Mouse (Mus musculus): ENCODE data around the gene Tsc22d2.
"Not testable (repeated sequence)": the region's sequence is repeated elsewhere in the genome, so short reads cannot be mapped to it uniquely, and the experiment has no call there.

Tsc22d2 gene

GRCm38 (mm10) chr3:58428861-58429260, 14.3 kb downstream of the Tsc22d2 start:
- no peak for DNase-seq (ENCODE audit: low read depth, low spot score)

- no peak for DNase-seq (ENCODE audit: low read depth, low spot score)
These were observed 19.9 kb downstream of the Tsc22d2 start for GRCm38 (mm10) chr3:58434414-58434813.

GRCm38 (mm10) chr3:58448230-58448629, 33.7 kb downstream of the Tsc22d2 start:
- DNase-seq (ENCODE audit: low read depth, low spot score), result peak; percentile 1

DNA sequence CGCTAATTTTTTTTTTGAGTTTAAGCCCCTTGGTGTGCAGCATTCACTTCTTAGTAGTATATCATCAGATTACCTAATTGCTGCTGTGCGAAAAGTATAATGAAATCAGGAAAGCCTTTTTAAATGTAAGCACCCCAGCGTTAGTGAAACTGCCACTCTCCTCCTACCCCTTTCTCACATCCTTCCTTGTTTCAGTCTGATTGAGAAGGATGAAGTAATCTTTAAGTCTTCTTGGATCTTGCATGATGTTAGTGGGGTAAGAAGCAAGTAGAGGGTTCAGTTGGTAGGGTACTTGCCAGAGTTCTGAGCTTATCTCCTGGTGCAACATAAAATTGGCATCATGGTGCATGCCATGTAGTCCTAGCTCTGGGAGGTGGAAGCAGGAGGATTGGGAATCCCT, 35.0 kb downstream of the Tsc22d2 start:
- no peak for DNase-seq (ENCODE audit: low read depth, low spot score)

DNA sequence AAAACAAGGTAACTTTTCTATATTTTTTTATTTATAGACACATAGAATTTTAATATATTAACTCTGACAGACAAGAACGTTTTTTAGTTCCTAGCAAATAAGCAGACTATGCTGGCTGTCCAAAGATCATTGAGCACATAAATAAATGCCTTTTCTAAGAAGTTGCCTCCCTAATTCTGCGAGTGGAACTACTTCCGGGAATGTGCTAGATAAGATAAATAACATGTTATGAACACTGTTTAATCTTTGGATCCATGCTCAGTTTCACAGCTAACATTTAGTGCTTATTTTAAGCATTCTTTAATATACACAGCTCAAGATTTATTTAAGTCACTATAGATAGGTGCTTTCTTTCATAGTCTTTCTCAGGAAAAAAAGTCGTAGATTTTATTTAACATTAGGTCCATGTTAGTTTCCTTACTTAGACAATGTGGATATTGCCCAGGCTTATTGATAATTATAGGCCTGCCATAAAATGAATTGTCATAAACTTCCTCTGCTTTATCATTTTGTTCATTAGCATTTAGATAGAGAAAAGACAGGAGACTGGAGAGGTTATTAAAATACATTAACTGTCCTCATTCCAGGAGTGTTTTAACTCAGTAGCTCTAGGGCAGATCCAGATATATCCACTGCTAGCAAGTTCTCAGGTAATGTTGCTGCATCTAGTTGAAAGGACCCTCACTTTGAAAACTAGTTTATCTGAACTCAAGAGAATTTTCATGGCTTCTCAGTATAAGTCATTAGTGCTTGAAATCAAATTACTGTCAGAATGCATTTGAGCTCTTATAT, 40.1 kb downstream of the Tsc22d2 start:
- DNase-seq (ENCODE audit: low read depth, low spot score), result no peak

GRCm38 (mm10) chr3:58455255-58455654, 40.7 kb downstream of the Tsc22d2 start:
- no peak for DNase-seq (ENCODE audit: low read depth, low spot score)

- no peak for DNase-seq (ENCODE audit: low read depth, low spot score)
These were observed 55.3 kb downstream of the Tsc22d2 start for GRCm38 (mm10) chr3:58469655-58470437.

DNA sequence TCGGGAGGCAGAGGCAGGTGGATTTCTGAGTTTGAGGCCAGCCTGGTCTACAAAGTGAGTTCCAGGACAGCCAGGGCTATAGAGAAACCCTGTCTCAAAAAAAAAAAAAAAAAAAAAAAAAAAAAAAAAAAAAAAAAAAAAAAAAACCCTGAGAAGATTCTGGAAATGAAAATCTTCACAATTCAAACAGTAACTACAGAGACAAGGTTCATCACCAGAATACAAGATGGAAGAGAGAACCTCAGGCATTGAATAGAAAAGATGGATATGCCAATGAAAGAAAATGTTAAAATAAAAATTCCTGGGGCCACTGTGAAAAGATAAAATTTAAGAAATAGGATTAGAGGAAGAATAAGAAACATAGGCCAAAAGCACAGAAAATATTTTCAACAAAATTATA, 60.8 kb downstream of the Tsc22d2 start:
- not testable (repeated sequence) for DNase-seq (ENCODE audit: low read depth, low spot score)

GRCm38 (mm10) chr3:58478755-58479455, 64.4 kb downstream of the Tsc22d2 start:
- no peak for DNase-seq (ENCODE audit: low read depth, low spot score)

DNA sequence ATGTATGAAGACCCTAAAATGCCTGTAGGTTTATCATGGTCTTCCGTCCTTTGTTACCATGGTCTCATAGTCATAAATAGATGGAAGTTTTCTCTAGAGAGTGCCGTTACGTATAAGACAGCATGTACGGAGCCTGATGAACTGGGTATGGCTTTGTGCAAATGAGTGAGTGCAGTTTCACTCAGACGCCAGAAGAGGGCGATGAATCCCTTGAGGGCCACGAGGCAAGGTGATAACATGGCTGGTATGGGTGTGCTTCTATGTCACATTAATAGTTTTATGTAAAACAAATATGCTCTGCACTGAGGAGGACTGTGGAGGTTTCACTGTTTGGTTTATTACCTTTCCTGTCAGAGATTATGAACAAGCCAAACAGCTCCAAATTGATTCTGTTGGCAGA, 71.4 kb downstream of the Tsc22d2 start:
- DNase-seq (ENCODE audit: low read depth, low spot score), result no peak

GRCm38 (mm10) chr3:58487121-58487520, 72.6 kb downstream of the Tsc22d2 start:
- DNase-seq (ENCODE audit: low read depth, low spot score), result no peak

- DNase-seq (ENCODE audit: low read depth, low spot score), result no peak
These were observed 73.7 kb downstream of the Tsc22d2 start for GRCm38 (mm10) chr3:58487999-58488775.

DNA sequence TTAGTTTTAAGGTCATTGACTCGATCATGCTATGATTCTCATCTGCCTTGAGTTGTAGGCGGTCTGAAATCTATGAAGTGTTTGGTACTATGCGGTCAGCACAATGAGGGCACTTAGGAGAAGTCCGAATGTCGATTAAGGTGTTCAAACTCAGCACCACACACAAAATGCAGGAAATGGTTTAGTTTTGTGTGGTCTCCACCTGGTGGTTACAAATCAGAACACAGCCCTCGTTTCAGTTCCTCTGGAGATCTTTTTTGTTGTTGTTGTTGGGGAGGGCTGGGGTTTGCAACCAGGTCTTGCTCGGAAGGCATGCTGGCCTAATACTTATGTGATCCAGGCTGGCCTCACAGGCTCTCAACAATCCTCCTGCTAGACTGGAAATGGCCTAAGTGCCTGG, 76.3 kb downstream of the Tsc22d2 start:
- DNase-seq (ENCODE audit: low read depth, low spot score), result no peak

- DNase-seq (ENCODE audit: low read depth, low spot score), result no peak
These were observed 79.1 kb downstream of the Tsc22d2 start for GRCm38 (mm10) chr3:58493621-58494020.

DNA sequence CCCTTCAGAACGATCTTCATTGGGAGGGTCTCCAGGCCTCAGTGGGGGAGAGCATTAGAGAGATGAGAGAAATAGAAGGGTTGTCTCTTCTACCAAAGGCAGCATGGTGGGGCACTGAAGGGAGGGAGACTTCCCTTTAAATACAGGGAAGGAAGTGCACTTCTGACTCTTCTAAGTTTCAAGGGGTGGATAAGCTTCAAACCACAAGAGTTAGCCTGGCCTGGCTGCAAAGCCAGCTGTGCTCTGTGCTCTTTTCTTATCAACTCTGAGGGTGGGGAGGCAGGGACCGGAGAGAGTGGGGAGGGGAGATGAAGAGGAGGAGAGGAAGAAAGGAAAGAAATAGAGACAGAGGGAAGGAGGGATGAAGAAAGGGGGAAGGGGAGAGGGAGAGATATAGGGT, 87.4 kb downstream of the Tsc22d2 start:
- no peak for DNase-seq (ENCODE audit: low read depth, low spot score)

GRCm38 (mm10) chr3:58503720-58504333, 89.3 kb downstream of the Tsc22d2 start:
- no peak for DNase-seq (ENCODE audit: low read depth, low spot score)

- no peak for DNase-seq (ENCODE audit: low read depth, low spot score)
These were observed 90.2 kb downstream of the Tsc22d2 start for GRCm38 (mm10) chr3:58504676-58505075.

- DNase-seq (ENCODE audit: low read depth, low spot score), result no peak
These were observed 93.7 kb downstream of the Tsc22d2 start for GRCm38 (mm10) chr3:58508020-58508750.

GRCm38 (mm10) chr3:58511581-58511980, 97.1 kb downstream of the Tsc22d2 start:
- DNase-seq (ENCODE audit: low read depth, low spot score), result peak; percentile 11

DNA sequence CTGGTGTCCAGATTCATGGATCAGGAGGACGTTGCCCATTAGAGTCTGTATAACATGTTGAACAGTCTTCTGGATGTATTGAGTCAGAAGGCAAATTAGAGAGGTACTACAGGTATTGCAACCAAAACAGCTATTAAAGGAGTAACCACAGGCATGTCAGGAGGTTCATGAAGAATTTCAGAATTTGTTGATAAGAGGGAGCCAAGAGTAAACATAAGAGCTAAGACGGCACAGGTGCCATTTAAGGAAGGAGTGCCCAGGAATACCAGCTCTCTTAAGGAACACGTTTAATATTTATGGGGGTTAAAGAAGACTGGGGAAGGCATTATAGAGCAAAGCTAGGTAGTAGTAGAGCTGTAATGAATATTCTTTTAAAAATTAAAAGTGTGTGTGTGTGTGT, 98.2 kb downstream of the Tsc22d2 start:
- DNase-seq (ENCODE audit: low read depth, low spot score), result no peak

Data from retina, postnatal 7 days (tissue).